Mouse (Mus musculus): ENCODE results near the gene Dnajc13.

Gene Dnajc13

DNA sequence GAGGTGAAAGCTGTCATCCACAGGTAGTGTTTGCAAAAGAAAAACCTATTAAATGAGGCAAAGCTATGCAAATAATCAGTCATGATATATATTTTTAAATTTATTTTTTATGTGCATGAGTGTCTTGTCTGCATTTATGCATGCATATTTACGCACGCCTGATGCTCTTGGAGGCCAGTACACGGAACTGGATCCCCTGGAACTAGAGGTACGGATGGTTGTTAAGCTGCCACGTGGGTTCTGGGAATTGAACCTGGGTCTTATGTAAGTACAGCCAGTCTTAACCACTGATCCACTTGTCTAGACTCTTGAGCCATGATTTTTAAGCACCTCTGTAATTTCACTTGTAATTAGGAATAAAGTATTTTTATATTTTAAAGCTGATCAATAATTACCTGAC lies 79.5 kb downstream of the Dnajc13 start:
- no peak for DNase-seq (ENCODE audit: low read depth, low spot score)

DNA sequence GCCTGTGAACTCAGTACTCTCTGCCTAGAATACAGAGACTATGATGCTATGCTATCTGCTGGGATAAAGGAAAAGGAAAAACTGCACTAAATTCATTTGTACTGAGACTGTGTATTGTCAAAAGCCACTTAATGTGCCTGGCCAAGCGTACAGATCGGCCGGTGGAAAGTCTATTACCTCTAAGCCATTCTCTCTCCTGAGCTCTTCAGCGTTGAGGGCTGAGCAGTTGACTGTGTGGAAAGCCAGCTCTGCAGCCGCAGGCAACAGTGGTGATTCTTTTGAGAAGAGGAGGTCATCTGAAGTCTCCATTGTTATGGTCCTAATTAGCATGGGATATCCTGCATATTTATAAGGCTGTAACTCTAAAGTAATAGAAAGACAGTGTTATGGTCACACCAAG lies 80.4 kb downstream of the Dnajc13 start:
- no peak for DNase-seq (ENCODE audit: low read depth, low spot score)

DNA sequence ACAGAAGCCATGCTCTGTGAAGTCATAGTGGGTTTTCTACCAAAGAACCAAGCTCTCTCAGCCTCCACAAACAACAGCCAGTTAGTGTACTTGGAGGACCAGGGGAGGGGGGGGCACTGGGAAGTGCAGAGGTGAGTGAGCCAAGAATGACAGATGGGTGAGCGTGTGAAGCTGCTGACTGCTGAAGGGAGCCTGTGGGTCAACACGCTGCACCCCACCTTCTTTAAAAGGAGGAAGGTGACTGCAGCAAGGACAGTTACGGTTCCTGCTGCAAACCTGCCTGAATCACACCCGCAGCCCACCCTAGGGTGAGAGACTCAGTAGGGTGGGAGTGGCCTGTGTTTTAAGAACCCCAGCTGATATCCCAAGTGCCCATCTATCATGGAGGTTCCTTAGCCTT lies 81.1 kb downstream of the Dnajc13 start:
- DNase-seq (ENCODE audit: low read depth, low spot score), result no peak

DNA sequence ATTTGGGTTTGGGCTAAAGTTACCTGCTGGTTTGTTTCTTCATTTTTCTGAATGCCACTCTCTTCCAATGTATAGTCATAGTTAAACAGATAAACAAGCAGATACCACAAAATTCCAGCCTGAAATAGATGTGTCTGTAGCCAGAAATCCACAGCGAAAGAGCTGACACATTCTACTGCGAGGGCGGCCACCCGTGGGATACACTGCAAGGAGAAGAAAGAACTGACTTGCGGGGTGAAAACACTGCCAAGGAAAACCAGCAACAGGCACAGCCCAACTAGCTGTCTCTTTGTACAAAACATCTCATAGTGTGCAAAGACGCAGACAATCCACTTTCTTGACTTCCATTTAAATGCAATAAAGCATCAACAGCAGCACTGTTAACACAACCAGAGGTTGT lies 82.7 kb downstream of the Dnajc13 start:
- DNase-seq (ENCODE audit: low read depth, low spot score), result no peak

DNA sequence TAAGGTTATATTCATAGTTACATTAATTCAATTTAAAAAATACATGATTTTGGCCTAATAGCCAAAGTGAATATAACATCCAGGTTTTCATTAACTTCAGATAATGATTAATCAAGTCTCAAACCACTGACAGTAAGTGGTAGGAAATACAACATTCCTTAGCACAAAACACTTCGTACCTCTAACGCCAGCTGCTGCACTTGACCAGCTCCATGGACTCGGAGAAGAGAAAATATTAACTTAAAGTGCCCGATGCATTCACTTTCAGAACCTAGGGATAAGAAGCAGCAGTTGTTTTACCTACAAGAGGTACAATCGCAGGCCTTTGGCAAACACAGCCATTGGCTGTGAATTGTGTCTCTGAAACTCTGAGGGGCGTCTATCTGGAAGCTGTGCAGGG lies 90.4 kb downstream of the Dnajc13 start:
- DNase-seq (ENCODE audit: low read depth, low spot score), result no peak

DNA sequence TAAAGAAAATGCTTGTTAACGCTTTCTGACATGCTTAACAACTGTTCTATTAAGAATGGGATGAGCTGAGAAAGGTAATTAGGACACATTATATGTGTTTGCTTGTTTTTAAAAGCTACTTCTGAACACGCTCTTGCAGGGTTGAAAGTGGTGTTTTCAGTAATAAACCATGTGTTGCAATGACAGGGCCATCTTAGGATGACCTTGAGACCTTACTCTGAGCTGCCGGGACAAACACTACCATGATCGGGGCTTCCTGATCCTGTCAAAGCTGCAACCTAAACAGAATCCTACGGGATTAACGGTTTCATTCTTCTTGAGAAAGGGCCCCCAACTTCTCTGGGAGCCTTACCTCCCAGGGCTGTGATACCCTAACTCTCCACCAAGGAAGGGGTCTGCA lies 91.1 kb downstream of the Dnajc13 start:
- DNase-seq (ENCODE audit: low read depth, low spot score), result no peak

DNA sequence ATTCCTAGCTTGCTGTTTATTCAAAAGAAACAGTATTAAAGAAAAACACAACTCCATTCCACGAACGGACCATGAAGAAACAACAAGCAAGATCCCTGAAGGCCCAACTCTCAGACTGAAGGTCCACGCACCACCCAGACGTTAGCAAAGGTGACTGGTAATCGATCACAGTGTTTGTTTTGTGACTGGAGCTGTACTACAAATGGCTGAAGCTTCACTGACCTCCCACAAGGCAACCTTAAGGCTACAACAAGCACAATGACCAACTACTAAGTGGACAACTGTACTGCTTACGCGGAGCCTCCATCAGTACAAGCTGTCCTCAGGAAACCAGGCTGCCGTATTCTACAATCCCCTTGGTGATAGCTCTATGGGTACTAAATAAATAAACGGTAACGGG lies 92.7 kb downstream of the Dnajc13 start:
- DNase-seq (ENCODE audit: low read depth, low spot score), result no peak

DNA sequence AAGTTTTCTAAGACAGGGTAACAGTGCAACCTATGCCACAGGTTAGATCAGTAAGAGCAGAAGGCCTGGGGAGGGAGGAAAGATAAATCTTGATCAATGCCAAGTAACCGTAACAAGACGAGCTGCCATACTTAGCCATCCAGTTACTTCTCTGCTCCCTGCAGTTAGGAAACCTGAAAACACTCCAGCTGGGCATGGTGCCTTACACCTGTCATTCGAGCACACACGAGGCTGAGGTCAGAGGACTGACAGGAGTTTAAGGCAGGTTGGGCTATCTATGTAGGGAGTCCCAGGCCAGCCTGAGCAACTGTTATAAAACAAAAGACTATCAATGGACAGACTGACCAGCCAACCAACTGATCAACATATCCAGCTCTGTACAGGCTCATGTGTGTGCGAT lies 96.8 kb downstream of the Dnajc13 start:
- no peak for DNase-seq (ENCODE audit: low read depth, low spot score)

DNA sequence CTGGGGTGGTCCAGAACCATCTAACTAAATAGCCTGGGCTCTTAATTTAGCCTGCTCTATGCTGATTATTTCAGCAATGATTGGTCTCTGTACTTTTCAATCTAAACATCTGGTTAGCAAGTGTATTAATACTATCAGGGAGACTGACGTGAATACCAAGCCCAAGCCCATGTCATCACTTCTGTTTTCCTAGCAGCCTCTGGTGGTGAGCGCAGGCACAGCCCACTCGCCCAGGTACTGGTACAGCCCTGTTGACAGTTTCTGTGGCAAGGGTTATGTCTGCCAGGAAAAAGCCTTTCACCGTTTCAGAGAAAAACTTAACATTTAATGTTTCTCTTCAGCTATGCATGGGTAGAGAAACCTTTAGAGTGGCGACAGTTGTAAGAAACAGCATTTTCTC lies 98.5 kb downstream of the Dnajc13 start:
- no peak for DNase-seq (ENCODE audit: low read depth, low spot score)

DNA sequence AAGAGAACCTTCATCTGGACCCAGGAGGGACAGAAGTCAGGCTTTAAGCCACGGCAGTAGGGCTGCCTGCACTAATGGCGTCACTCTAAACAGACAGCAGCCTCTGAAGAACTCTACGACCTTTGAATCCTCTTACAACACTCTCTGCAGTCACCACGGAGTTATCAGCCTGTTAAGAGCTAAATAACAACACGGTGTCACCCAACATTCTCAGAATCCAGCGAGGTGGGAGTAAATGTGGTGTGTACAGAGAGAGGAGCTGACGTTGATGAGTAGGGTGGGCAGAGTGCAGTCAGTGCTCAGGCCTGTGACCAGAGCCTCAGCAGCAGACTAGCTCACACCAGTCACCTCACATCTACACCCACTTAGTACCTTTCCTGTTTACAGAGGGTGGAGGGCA lies 101.6 kb downstream of the Dnajc13 start:
- no peak for DNase-seq (ENCODE audit: low read depth, low spot score)

DNA sequence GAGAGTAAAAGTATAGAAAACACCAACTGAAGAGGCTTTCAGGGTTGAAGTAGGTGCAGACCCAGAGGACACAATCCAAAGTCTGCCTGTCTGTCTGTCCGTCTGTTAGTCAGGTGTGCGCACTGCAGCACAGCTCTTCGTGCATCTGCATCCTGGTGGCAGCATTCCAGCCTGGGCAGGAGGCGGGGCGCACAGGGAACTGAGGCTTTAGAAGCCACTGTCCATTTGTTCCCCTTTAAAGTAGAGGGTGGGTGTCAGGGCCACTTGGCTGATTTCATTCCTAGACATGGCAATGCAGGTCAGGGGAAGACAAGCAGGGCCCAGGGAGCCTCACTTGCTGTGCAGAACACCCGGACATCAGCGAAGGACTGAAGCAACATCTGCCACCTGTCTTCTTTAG lies 105.4 kb downstream of the Dnajc13 start:
- no peak for DNase-seq (ENCODE audit: low read depth, low spot score)

DNA sequence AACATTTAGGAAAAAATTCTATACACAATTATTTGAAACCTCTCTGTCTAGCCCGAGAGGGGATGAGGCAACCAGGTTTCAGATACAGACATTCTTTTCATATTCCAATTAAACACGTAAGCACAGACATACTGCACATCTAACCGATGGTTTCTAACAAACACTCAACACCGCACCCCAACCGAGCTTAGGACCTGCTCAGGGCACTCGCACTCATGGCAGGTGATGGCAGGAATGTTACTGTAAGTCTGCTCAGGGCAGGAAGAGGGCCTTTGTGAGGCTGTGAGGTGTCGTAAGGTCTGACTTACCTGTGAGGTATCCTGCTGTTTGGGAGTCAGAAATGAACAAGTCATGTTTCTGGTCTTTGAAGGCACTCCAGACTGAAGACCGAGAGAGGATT lies 106.2 kb downstream of the Dnajc13 start:
- DNase-seq (ENCODE audit: low read depth, low spot score), result no peak

DNA sequence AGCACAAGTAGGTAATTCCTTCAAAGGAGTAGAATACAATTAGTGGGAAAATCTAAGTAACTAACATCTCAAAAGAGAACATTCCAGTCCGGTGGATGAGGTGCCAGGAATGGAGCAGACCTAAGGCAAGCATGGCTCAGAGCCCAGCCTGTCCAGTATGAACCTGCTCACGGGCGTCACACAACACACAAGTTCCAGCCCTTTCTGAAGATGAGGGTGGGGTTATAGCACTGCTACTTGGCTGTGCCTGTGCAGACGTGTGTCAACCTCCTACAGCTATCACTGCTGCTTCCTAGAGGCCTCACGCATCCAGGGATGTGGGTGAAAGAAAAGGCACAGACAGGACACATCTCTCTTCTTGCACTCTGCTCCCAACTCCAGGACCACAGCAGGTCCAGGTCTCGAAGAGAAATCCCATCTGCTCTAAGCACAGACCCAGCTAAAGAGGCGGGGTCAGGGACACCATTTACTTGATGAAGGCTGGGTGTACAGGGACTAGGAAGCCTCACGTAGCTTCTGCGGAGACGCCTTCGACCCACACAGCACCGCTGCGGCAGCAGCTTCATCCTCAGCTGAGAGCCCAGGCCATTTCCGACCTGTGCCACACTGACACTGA lies 107.5 kb downstream of the Dnajc13 start:
- DNase-seq (ENCODE audit: low read depth, low spot score), result no peak

DNA sequence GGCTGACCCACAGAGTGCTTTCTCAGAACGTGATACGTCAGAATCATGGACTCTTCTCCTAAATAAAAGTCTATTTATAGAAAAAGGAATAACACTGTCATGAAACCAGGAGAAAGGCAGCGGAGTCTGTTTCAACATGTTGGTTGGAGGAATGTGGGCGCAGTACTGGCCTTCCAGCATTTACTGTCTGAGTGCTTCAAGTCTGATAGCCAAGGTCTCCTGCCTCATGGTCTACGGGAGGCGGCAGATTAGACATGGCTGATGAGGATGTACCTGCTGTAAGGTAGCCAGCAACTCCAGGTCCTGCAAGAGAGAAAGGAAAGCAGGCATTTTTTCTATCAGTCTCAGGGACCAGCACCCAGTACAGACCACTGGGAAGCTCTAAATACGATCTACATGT lies 110.6 kb downstream of the Dnajc13 start:
- DNase-seq (ENCODE audit: low read depth, low spot score), result no peak

DNA sequence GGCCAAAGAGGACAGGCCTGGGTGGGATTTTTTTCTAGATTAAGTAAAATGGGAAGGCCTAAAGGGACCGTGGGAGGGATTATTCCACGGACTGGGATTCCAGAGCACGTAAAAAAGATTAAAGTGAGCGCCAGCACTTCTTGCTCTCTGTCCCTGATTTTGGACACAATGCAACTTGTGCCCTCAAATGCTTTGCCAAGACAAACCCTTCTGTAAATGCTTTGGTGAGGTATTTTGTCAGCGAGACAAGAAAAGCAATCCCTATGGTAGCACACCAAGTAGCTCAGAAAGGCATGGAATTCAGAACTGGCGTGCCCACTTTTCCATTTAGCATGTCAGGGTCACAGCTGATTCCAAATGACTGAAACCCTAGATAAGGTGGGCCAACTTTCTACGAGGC lies 113.8 kb downstream of the Dnajc13 start:
- DNase-seq (ENCODE audit: low read depth, low spot score), result no peak

DNA sequence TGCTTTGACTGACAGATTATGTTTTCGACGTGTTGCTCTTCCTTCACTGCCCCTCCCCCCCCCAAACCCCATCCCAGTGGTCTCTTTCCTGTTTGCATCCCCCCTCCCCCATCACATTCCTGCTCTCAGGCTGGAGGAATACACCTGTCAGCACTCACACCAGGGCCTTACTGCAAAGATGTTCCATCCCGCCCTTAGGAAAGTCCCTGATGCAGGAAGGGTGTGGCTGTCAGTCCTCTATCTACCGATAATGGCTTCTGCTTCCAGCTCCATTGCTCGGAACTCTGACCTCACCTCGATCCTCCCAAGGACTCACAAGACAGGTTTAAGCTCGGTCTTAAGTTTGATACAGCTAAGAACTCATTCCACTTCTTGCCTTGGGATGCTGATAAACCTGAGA lies 116.0 kb downstream of the Dnajc13 start:
- no peak for DNase-seq (ENCODE audit: low read depth, low spot score)

DNA sequence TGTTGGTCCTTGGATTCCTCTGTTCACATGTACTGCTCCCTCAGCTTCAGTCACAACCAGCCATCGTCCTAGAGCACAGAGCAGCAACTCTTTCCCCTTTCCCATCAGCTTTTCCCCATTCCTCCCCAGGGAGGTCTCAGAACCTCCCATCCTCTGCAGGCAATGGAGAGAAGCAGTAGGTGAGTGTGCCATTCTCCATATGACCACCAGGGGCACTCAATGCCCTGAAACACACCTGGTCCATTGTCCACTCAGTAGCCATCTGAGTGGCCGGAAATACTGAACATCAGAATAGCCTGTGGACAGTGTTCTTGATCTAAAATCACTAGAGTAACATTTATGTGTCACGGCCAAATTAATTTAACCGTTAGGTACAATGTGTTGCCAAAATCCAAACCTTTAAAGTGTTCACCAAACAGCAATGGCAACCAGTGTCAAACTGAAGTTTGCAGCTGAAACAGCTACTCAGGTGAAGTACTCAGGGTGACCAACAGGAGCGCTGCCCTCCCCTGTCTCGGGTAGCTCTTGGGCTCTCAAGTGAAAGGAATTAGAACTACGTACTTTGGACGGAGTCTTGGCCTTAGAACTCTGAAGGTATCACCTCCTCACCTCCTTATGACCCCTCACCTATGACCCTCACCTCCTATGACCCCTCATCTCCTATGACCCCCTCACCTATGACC lies 118.3 kb downstream of the Dnajc13 start:
- no peak for DNase-seq (ENCODE audit: low read depth, low spot score)

DNA sequence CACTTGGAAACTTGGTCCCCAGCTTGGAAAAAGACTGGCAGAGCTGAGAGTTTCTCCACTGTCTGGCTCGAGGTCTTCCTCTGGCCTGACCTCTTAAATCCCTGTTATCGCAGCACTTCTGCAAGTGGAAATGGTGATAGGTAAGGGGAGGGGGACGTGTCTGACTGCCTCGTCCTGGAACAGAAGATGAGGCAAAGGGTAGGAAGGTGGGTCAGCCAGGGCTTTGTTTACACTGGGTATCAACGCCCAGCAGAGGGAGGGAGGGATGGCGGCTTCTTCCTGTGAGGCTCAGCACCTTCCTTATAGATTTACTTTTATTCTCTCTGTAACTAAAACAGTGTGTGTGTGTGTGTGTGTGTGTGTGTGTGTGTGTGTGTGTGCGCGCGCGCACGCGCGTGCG lies 119.9 kb downstream of the Dnajc13 start:
- DNase-seq (ENCODE audit: low read depth, low spot score), result no peak

DNA sequence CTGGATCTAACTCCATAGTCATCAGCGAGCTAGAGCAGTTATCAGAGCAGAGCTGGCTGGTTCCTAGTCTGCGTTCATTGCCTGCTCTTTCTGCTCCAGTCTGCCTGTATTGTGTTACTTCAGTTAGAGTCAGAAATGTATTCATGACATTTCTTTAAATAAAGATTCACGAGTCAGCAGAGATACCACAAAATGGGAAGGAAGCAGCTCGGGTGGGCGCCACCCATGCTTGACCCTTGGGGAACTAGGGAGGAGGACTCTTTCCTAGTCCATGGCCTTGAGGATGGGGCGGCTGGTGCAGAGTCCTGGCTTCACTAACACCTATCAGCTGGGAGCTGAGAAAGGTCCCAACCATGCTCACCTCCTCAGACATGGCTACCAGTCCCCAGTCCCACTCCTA lies 122.4 kb downstream of the Dnajc13 start:
- DNase-seq (ENCODE audit: low read depth, low spot score), result no peak

DNA sequence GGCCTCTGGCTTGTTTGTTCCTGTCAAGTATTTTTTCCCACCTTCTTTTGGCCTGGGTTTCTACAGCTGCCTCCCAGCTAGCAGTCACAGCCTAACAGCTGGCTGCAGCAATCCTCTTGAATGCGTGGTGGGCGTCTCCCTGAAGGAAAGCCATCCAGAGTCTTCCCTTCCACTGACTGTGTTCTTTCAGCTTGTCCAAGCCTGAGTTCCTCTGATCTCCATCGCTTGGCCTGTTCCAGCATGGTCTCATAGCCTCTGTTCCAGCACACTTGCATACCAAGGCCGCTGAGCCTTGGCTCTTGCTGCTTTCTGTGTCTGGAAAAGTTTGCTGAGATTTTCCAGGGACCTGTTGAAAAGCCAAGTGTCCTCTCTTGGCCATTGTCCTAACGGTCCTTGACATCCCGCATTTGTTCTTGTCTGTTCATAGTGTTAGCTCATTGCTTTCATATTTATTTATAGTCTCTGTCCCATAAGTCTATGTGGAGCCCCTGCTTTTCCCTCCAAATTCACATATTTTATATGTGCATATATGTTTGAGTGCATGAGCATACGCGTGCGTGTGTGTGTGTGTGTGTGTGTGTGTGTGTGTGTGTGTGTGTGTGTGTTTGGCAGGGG lies 132.5 kb downstream of the Dnajc13 start:
- DNase-seq (ENCODE audit: low read depth, low spot score), result no peak

DNA sequence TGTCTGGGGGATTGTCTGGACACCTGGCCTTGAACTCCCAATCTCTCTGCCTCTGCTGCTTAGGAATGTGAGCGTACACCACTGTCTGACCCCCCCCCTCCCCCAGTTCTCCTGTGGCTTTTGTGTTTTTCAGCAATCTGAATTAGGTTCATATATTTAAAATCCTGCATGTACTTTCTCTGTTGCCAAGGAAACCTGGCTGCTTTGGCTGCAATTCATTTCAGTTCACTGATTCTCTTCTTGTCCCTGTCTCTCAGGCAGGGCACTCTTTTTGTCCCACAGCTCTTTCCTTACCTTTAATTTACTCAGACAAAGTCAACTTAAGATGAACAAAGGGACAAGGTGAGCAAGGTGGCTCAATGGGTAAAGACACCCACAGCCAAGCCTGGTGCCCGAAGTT lies 134.6 kb downstream of the Dnajc13 start:
- DNase-seq (ENCODE audit: low read depth, low spot score), result no peak

DNA sequence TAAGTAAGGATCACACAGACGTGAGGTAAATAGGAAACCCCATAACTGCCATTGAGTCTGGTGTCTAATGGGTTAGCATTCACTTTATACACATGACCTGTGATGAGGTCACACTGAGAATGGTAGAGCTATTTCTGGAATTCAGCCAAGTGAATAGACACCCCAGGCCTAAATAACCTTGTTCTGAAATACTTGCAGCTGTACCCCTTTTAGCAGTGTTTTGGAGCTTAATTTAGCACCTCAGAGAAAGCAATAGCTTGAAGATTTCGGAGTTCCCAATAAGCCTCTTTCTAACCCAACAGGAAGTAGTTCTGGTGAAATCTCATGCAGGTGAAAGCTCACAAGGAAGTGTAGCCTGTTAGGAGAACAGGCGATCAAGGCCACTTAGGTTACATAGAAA lies 135.9 kb downstream of the Dnajc13 start, which contains the start of gene Ackr4:
Gene Ackr4, minus strand, starts transcription at position 101 of the 400 bp plus-strand sequence.
- DNase-seq (ENCODE audit: low read depth, low spot score), result no peak

DNA sequence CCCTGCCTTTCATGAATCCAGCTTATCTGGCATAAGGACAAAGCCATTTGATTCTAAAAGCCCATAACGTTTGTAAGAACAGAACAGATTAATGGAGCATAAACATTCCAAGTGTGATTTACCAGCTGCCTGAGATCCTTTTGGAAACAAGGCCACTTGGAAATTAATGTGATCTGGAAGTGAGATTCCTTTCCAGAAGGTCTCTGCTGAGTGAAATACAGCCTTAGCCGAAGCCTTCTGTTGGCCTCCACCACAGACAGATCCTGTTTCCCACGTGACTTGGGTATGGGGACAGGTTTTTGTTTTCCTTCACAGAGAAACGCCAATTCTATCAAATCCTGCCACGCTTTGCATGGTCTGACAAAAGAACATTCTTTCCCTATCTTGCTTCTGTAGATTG lies 139.1 kb downstream of the Dnajc13 start:
- DNase-seq (ENCODE audit: low read depth, low spot score), result no peak

Data from WW6 (cell line).